Mouse (Mus musculus): Measurements from ENCODE around the gene Irx2. TPM values are rescaled to one million over a fixed set of nuclear protein-coding genes. Genes with fewer than 3 reads are reported as not detected.

Gene Irx2
- polyA plus RNA-seq, 1 experiment from 2014 or later: 1.1 TPM

DNA sequence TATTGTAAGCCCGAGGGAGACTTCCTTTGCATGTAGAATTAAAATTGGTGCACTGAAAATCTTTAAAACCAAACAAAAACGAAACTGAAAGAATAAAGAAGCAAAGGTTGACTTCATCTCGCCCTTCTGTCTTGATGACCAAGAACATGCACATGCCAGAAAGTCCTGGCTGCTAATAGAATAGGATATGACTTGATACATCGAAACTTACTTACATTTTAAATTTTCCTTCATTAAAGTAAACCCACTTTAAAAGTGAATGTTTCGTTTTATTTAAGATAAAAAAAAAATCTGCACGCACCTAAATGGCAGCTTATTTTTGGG lies 3.8 kb upstream of the Irx2 start:
- no peak for ATAC-seq (ENCODE audit: insufficient read depth, low FRiP score)
- Histone ChIP-seq H3K4me2 (ENCODE audit: low read depth, low read length) (peak overlapping the region; percentile 58), H3K9ac (ENCODE audit: low read length) (no peak overlapping the region), H3K4me3 (replicated peaks; ENCODE audit: low read length) (peak overlapping the region; percentile 43), H3K9me3 (replicated peaks; ENCODE audit: control insufficient read depth, low read length) (no peaks in the 10 kb centered on the region), H3K36me3 (ENCODE audit: control insufficient read depth, insufficient read depth, low read length) (no peaks in the 10 kb centered on the region), H3K27me3 (ENCODE audit: control insufficient read depth, insufficient read depth, low read length) (peaks cover 81% of the 10 kb centered on the region), H3K4me1 (ENCODE audit: control insufficient read depth, insufficient read depth, low read length) (peaks cover 14% of the 10 kb centered on the region), H3K27ac (ENCODE audit: low read length) (no peak overlapping the region)
- WGBS: 8% methylated on average over 6 of the region's 6 CpGs

DNA sequence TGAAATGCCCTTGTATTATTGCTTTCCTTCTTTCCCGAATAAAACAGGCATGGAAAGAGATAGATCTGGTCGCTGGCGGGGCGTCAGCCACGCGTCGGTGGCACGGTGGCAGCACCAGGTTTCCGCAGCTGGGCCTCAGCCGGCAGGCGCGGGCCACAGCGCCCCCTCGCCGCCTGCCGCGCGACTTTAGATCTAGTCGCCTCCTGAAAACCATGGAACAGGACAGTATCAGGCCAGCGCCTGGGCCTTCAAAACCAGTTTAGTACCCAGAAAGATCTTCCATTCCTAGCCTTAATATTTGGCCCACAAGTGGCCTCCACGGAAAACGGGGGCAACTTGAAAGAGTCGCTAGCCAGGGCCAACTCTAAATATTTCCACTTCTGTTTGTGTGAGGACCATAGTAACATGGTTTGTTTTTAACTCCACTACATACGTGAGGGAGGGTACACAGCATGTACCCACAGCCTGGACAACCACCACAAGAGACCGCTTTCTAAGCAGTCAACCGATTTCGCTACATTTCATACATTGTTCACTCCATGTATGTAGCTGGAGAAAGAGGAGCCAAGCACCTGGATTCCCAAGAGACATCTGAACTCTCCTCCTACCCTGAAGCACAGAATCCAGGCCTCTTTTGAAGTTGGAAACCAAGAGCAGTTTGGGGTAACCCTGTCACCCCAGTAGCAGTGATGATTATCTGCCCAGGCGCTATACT lies 3.2 kb upstream of the Irx2 start:
- no peak overlapping the region for H3K27ac ChIP-seq (ENCODE audit: low read length)
- H3K36me3 ChIP-seq (ENCODE audit: control insufficient read depth, insufficient read depth, low read length): no peaks in the 10 kb centered on the region
- H3K27me3 ChIP-seq (ENCODE audit: control insufficient read depth, insufficient read depth, low read length): peaks cover 87% of the 10 kb centered on the region
- no peaks in the 10 kb centered on the region for H3K9me3 ChIP-seq (replicated peaks; ENCODE audit: control insufficient read depth, low read length)
- peak overlapping the region; percentile 58 for H3K4me2 ChIP-seq (ENCODE audit: low read depth, low read length)
- no peak overlapping the region for H3K9ac ChIP-seq (ENCODE audit: low read length)
- H3K4me1 ChIP-seq (ENCODE audit: control insufficient read depth, insufficient read depth, low read length): peaks cover 14% of the 10 kb centered on the region
- H3K4me3 ChIP-seq (replicated peaks; ENCODE audit: low read length): peak overlapping the region; percentile 43
- no peak for ATAC-seq (ENCODE audit: insufficient read depth, low FRiP score)
- WGBS: 11% methylated on average over 28 of the region's 28 CpGs

- Histone ChIP-seq H3K36me3 (ENCODE audit: control insufficient read depth, insufficient read depth, low read length) (no peaks in the 10 kb centered on the region), H3K9me3 (replicated peaks; ENCODE audit: control insufficient read depth, low read length) (no peaks in the 10 kb centered on the region), H3K4me1 (ENCODE audit: control insufficient read depth, insufficient read depth, low read length) (peaks cover 14% of the 10 kb centered on the region), H3K27me3 (ENCODE audit: control insufficient read depth, insufficient read depth, low read length) (peaks cover 94% of the 10 kb centered on the region), H3K4me2 (ENCODE audit: low read depth, low read length) (peak overlapping the region; percentile 95), H3K4me3 (replicated peaks; ENCODE audit: low read length) (peak overlapping the region; percentile 58), H3K9ac (ENCODE audit: low read length) (peak overlapping the region; percentile 67), H3K27ac (ENCODE audit: low read length) (peak overlapping the region; percentile 27; the same call in 1 of the 2 replicates)
- 0 out of 2 replicates have a peak, but pooled peaks have one; percentile 2 for ATAC-seq (ENCODE audit: insufficient read depth, low FRiP score)
- WGBS: under 1% methylated on average over 42 of the region's 42 CpGs
Observed at GRCm38 (mm10) chr13:72627391-72628321, 964 bp upstream of the Irx2 start.

- H3K4me1 ChIP-seq (ENCODE audit: control insufficient read depth, insufficient read depth, low read length): peaks cover 12% of the 10 kb centered on the region
- ATAC-seq (ENCODE audit: insufficient read depth, low FRiP score): no peak; the same call in none of the 2 replicates
Observed at GRCm38 (mm10) chr13:72628935-72629631, 463 bp downstream of the Irx2 start.

DNA sequence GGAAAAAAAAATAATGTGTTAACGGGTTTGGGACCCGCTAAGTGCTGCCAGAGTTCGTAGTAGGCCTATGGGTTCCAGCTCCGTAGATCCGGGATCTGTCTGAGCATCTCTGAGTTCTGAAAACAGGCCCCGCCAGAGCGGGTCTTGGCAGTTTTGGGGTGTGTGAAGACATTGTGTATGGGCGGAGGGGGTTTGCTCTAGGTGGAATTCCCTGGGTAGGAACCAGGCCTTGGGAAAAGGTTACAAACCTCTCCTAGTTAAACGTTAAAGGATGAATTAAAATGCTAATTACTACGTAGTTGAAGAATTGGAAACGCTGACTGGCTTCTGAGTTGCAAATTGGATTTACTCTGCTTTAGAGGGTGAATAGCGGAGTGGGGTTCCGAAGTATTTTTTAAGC lies 1.2 kb downstream of the Irx2 start:
- no peak for ATAC-seq (ENCODE audit: insufficient read depth, low FRiP score)
- H3K4me3 ChIP-seq (replicated peaks; ENCODE audit: low read length): peak overlapping the region; percentile 58
- no peak overlapping the region for H3K27ac ChIP-seq (ENCODE audit: low read length)
- 6% methylated on average over 13 of the region's 13 CpGs for WGBS
- H3K9me3 ChIP-seq (replicated peaks; ENCODE audit: control insufficient read depth, low read length): no peaks in the 10 kb centered on the region
- 0 out of 2 replicates have a peak overlapping the region, but pooled peaks have one; percentile 34 for H3K9ac ChIP-seq (ENCODE audit: low read length)
- H3K4me1 ChIP-seq (ENCODE audit: control insufficient read depth, insufficient read depth, low read length): peaks cover 8% of the 10 kb centered on the region
- H3K27me3 ChIP-seq (ENCODE audit: control insufficient read depth, insufficient read depth, low read length): peaks cover 93% of the 10 kb centered on the region
- no peaks in the 10 kb centered on the region for H3K36me3 ChIP-seq (ENCODE audit: control insufficient read depth, insufficient read depth, low read length)
- peak overlapping the region; percentile 95; the same call in 1 of the 2 replicates for H3K4me2 ChIP-seq (ENCODE audit: low read depth, low read length)

More at GRCm38 (mm10) chr13:72628935-72629631, 463 bp downstream of the Irx2 start:
- Histone ChIP-seq H3K27ac (ENCODE audit: low read length) (no peak overlapping the region), H3K4me2 (ENCODE audit: low read depth, low read length) (peak overlapping the region; percentile 95), H3K36me3 (ENCODE audit: control insufficient read depth, insufficient read depth, low read length) (no peaks in the 10 kb centered on the region), H3K27me3 (ENCODE audit: control insufficient read depth, insufficient read depth, low read length) (peaks cover 92% of the 10 kb centered on the region), H3K9ac (ENCODE audit: low read length) (peak overlapping the region; percentile 73), H3K4me3 (replicated peaks; ENCODE audit: low read length) (peak overlapping the region; percentile 58), H3K9me3 (replicated peaks; ENCODE audit: control insufficient read depth, low read length) (no peaks in the 10 kb centered on the region)
- under 1% methylated on average over 88 of the region's 88 CpGs for WGBS

GRCm38 (mm10) chr13:72630501-72631372 lies 2.1 kb downstream of the Irx2 start:
- Histone ChIP-seq H3K4me1 (ENCODE audit: control insufficient read depth, insufficient read depth, low read length) (peaks cover 8% of the 10 kb centered on the region), H3K4me2 (ENCODE audit: low read depth, low read length) (peak overlapping the region; percentile 48), H3K9ac (ENCODE audit: low read length) (peak overlapping the region; percentile 35; the same call in 1 of the 2 replicates), H3K27ac (ENCODE audit: low read length) (no peak overlapping the region), H3K27me3 (ENCODE audit: control insufficient read depth, insufficient read depth, low read length) (peaks cover 95% of the 10 kb centered on the region), H3K4me3 (replicated peaks; ENCODE audit: low read length) (peak overlapping the region; percentile 58), H3K36me3 (ENCODE audit: control insufficient read depth, insufficient read depth, low read length) (no peaks in the 10 kb centered on the region), H3K9me3 (replicated peaks; ENCODE audit: control insufficient read depth, low read length) (no peaks in the 10 kb centered on the region)
- no peak for ATAC-seq (ENCODE audit: insufficient read depth, low FRiP score)
- WGBS: 5% methylated on average over 60 of the region's 60 CpGs

DNA sequence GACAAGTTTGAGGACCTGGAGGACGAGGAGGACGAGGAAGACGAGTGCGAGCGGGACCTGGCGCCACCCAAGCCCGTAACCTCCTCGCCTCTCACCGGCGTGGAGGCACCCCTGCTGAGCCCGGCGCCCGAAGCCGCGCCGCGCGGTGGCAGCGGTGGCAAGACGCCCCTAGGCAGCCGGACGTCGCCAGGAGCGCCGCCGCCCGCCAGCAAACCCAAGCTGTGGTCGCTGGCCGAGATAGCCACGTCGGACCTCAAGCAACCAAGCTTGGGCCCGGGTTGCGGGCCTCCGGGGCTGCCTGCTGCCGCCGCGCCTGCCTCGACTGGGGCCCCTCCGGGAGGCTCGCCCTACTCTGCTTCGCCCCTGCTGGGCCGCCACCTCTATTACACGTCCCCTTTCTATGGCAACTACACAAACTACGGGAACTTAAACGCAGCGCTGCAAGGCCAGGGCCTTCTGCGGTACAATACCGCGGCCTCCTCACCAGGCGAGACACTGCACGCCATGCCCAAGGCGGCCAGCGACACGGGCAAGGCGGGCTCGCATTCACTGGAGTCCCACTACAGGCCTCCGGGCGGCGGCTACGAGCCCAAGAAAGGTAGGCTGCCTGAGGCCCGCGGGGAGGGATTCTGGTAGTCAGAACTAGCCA lies 2.9 kb downstream of the Irx2 start:
- Histone ChIP-seq H3K4me2 (ENCODE audit: low read depth, low read length) (peak overlapping the region; percentile 48), H3K27ac (ENCODE audit: low read length) (no peak overlapping the region), H3K9me3 (replicated peaks; ENCODE audit: control insufficient read depth, low read length) (no peaks in the 10 kb centered on the region), H3K4me3 (replicated peaks; ENCODE audit: low read length) (peak overlapping the region; percentile 58), H3K4me1 (ENCODE audit: control insufficient read depth, insufficient read depth, low read length) (peaks cover 8% of the 10 kb centered on the region), H3K27me3 (ENCODE audit: control insufficient read depth, insufficient read depth, low read length) (peaks cover 92% of the 10 kb centered on the region), H3K36me3 (ENCODE audit: control insufficient read depth, insufficient read depth, low read length) (no peaks in the 10 kb centered on the region), H3K9ac (ENCODE audit: low read length) (peak overlapping the region; percentile 47)
- no peak for ATAC-seq (ENCODE audit: insufficient read depth, low FRiP score)
- whole genome bisulfite sequencing: 1% methylated on average over 62 of the region's 62 CpGs

- peaks cover 89% of the 10 kb centered on the region for H3K27me3 ChIP-seq (ENCODE audit: control insufficient read depth, insufficient read depth, low read length)
- no peaks in the 10 kb centered on the region for H3K36me3 ChIP-seq (ENCODE audit: control insufficient read depth, insufficient read depth, low read length)
- H3K4me3 ChIP-seq (replicated peaks; ENCODE audit: low read length): peak overlapping the region; percentile 58
- peak overlapping the region; percentile 48; the same call in 1 of the 2 replicates for H3K4me2 ChIP-seq (ENCODE audit: low read depth, low read length)
- peaks cover 8% of the 10 kb centered on the region for H3K4me1 ChIP-seq (ENCODE audit: control insufficient read depth, insufficient read depth, low read length)
- H3K27ac ChIP-seq (ENCODE audit: low read length): no peak overlapping the region
- H3K9ac ChIP-seq (ENCODE audit: low read length): no peak overlapping the region
- 19% methylated on average over 6 of the region's 6 CpGs for WGBS
- H3K9me3 ChIP-seq (replicated peaks; ENCODE audit: control insufficient read depth, low read length): no peaks in the 10 kb centered on the region
- ATAC-seq (ENCODE audit: insufficient read depth, low FRiP score): no peak
Observed at GRCm38 (mm10) chr13:72632361-72632760, 3.7 kb downstream of the Irx2 start.

Data from stomach, embryonic 16.5 days (tissue).